Mouse (Mus musculus) small intestine, adult 2 months (tissue): ENCODE measurements around the gene Prok1. TPM values are rescaled to one million over a fixed set of nuclear protein-coding genes. Genes with fewer than 3 reads are reported as not detected.

Experiments
- H3K27ac ChIP-seq: fragments of 200-500 bp; 2 replicates; pipeline ENCODE4 v1.5.1; 2012; ENCODE audit warnings: low read depth, low read length, control low read depth, inconsistent platforms; ENCODE audit not compliant: insufficient read depth
- H3K27me3 ChIP-seq: fragments of 200-500 bp; 2 replicates; pipeline ENCODE4 v1.6.1; 2012; ENCODE audit warnings: mild to moderate bottlenecking, moderate library complexity, low read length, inconsistent platforms; ENCODE audit not compliant: control insufficient read depth, insufficient read depth
- H3K36me3 ChIP-seq: fragments of 200-500 bp; 2 replicates; pipeline ENCODE4 v1.6.1; 2012; ENCODE audit warnings: mild to moderate bottlenecking, low read length, control low read depth, inconsistent platforms; ENCODE audit not compliant: control insufficient read depth, insufficient read depth
- H3K4me1 ChIP-seq: fragments of 200-500 bp; 2 replicates; pipeline ENCODE4 v1.6.1; 2012; ENCODE audit warnings: low read length, inconsistent platforms, mixed read lengths; ENCODE audit not compliant: control insufficient read depth, insufficient read depth, insufficient read length
- H3K4me3 ChIP-seq: fragments of 200-500 bp; 2 replicates; pipeline ENCODE4 v1.5.1; 2012; ENCODE audit warnings: low read depth, mild to moderate bottlenecking, control low read depth, inconsistent platforms, low read length, moderate library complexity
- CTCF ChIP-seq: fragments of 200-500 bp; IDR thresholded peaks from 2 replicates; pipeline ENCODE4 v1.5.1; 2012; ENCODE audit warnings: low read depth, mild to moderate bottlenecking, control low read depth, inconsistent platforms, low read length, moderate library complexity, mixed read lengths; ENCODE audit not compliant: insufficient replicate concordance, insufficient read length; ENCODE audit errors: extremely low read depth
- POLR2A ChIP-seq: fragments of 200-500 bp; IDR thresholded peaks from 2 replicates; pipeline ENCODE4 v1.6.1; 2012; ENCODE audit warnings: low read depth, mild to moderate bottlenecking, control low read depth, inconsistent platforms, low read length, moderate library complexity
- WGBS: fragments of 180-500 bp; shearing (Covaris S2); methylation state at CpG from one replicate; pipeline ENCODE4 v1.1.7; 2018; 5-methylcytosine and 5-hydroxymethylcytosine counted together
- polyA plus RNA-seq: library from polyadenylated mRNA; depleted of rRNA; stranded (reverse); fragments of >200 nt; gene quantifications from 2 replicates; pipeline ENCODE4 v1.2.3, GENCODE M21; 2012

Prok1 gene
- polyA plus RNA-seq, 1 experiment: not detected

DNA sequence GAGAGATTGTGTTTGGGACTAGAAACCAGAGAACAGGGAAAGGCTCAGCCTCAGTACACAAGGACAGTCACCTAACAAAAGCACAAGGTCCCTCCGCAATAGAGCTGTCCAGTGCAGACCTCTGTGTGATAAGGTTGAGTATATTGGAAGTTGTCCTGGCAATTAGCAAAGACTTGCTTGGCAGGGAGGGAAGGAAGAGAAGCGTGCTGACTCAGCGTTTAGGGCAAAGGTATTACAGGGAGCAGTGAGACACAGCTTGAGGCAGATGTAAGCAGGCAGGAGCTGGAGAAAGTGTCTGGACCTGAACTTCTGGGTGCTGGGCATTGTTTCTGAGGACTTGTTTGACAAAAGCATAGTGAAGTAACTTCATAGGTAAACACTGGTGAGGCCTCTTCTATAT, 16.5 kb upstream of the Prok1 start:
- H3K36me3 ChIP-seq: no peaks in the 10 kb centered on the region
- H3K27ac ChIP-seq: no peak overlapping the region
- 0 out of 2 replicates have a peak, but pooled peaks cover 3% of the 10 kb centered on the region for H3K27me3 ChIP-seq
- H3K4me3 ChIP-seq: no peak overlapping the region
- no peak for TF ChIP-seq CTCF
- no peak for TF ChIP-seq POLR2A
- 70% methylated on average over 3 of the region's 3 CpGs for WGBS
- no peaks in the 10 kb centered on the region for H3K4me1 ChIP-seq

DNA sequence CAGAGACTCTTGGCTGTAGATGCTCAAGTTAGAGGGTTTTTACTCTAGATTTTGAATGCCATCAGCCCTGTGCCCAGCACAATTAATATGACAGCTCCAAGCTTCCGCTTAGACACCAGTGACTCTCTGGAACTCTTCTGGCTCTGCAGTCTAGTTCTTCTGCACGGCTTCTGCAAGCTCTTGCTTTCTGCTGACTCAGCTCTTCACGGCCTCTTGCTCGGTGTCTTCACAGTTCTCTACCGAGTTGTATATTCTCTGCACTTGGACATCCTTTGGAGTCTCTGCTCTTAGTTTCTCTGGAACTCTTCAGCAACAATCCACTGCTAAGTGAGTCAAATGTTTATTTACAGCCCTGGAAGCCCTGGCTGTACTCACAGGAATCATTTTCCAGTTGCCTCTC, 14.4 kb upstream of the Prok1 start:
- 63% methylated on average over 5 of the region's 5 CpGs for WGBS
- no peak overlapping the region for H3K4me3 ChIP-seq
- no peak overlapping the region for H3K27ac ChIP-seq
- 0 out of 2 replicates have a peak, but pooled peaks cover 3% of the 10 kb centered on the region for H3K27me3 ChIP-seq
- TF ChIP-seq POLR2A (no peak), CTCF (no peak)
- peaks cover 3% of the 10 kb centered on the region; the same call in 1 of the 2 replicates for H3K4me1 ChIP-seq
- H3K36me3 ChIP-seq: no peaks in the 10 kb centered on the region

DNA sequence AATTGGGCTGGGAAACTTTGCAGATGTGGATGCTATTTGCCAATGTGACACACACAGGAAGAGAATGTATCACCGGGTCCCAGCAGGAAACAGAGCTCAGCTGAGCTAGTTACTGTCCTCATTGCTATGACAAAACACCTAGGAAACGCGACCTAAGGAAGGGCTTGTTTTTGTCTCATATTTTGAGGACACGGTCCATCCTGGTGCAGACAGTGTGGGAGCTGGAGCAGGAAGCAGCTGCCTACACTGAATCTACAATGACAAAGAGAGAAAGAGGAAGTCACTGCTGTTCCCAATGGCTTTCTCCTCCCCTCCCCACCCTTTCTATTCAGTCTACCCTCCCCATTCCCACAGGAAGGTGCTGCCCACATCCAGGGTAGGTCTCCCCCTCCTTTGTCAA, 12.5 kb upstream of the Prok1 start:
- Histone ChIP-seq H3K36me3 (no peaks in the 10 kb centered on the region), H3K4me1 (peaks cover 3% of the 10 kb centered on the region; the same call in 1 of the 2 replicates), H3K27me3 (0 out of 2 replicates have a peak, but pooled peaks cover 3% of the 10 kb centered on the region), H3K4me3 (no peak overlapping the region), H3K27ac (no peak overlapping the region)
- TF ChIP-seq POLR2A: no peak
- TF ChIP-seq CTCF: no peak
- 64% methylated on average over 4 of the region's 4 CpGs for WGBS

DNA sequence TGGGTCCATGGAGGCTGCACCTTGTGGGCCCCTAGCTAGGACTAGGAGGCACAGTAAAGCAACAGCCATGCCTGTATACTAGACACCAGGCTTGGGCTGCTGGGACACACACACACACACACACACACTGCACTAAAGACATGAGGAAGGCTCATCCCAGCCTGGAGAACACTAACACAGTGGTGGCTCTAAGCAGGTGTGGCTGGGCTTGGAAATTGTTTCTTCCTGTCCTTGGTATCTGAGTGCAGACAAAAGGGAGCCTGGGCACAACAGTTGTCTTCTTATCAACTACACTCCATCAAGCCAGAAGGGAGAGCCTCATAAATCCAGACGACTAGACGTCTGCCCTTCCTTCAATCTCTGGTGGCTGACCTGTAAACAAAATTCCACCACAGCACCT, 10.8 kb upstream of the Prok1 start:
- TF ChIP-seq CTCF: no peak
- 0 out of 2 replicates have a peak, but pooled peaks cover 3% of the 10 kb centered on the region for H3K27me3 ChIP-seq
- no peak overlapping the region for H3K27ac ChIP-seq
- 21% methylated on average over 2 of the region's 2 CpGs for WGBS
- peaks cover 3% of the 10 kb centered on the region; the same call in 1 of the 2 replicates for H3K4me1 ChIP-seq
- H3K36me3 ChIP-seq: no peaks in the 10 kb centered on the region
- H3K4me3 ChIP-seq: no peak overlapping the region

GRCm38 (mm10) chr3:107249042-107249441, 9.5 kb upstream of the Prok1 start:
- Histone ChIP-seq H3K36me3 (no peaks in the 10 kb centered on the region), H3K27me3 (no peaks in the 10 kb centered on the region), H3K4me3 (no peak overlapping the region), H3K27ac (no peak overlapping the region), H3K4me1 (peaks cover 3% of the 10 kb centered on the region; the same call in 1 of the 2 replicates)
- 24% methylated on average over 3 of the region's 3 CpGs for WGBS
- no peak for TF ChIP-seq POLR2A
- TF ChIP-seq CTCF: no peak

DNA sequence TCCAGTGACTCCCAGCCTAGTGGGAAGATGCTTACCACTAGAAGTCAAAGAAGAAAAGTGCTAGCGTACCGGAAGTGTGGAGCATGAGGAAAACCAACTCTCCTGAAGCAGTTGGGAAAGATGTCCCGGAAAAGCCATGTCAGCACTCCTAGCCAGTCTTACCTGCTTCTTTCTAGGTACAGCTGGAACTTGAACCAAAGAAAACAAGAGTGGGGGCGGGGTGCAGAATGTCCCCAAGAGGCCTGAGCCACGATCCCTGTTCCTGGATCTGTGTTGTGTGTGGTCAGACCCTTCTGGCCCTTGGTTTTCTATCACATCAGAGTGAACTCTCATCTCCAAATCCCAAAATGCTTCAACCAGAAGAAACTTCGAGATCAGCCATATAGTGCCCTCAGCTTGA, 7.4 kb upstream of the Prok1 start:
- H3K27ac ChIP-seq: no peak overlapping the region
- no peak overlapping the region for H3K4me3 ChIP-seq
- peaks cover 3% of the 10 kb centered on the region; the same call in 1 of the 2 replicates for H3K4me1 ChIP-seq
- TF ChIP-seq POLR2A: no peak
- TF ChIP-seq CTCF: no peak
- no peaks in the 10 kb centered on the region for H3K27me3 ChIP-seq
- 81% methylated on average over 6 of the region's 6 CpGs for WGBS
- H3K36me3 ChIP-seq: no peaks in the 10 kb centered on the region

GRCm38 (mm10) chr3:107241389-107242094, 2.0 kb upstream of the Prok1 start:
- H3K36me3 ChIP-seq: no peaks in the 10 kb centered on the region
- no peaks in the 10 kb centered on the region; the same call in 1 of the 2 replicates for H3K4me1 ChIP-seq
- no peaks in the 10 kb centered on the region for H3K27me3 ChIP-seq
- TF ChIP-seq POLR2A: no peak
- no peak for TF ChIP-seq CTCF
- H3K27ac ChIP-seq: no peak overlapping the region
- no peak overlapping the region for H3K4me3 ChIP-seq
- 28% methylated on average over 14 of the region's 14 CpGs for WGBS

DNA sequence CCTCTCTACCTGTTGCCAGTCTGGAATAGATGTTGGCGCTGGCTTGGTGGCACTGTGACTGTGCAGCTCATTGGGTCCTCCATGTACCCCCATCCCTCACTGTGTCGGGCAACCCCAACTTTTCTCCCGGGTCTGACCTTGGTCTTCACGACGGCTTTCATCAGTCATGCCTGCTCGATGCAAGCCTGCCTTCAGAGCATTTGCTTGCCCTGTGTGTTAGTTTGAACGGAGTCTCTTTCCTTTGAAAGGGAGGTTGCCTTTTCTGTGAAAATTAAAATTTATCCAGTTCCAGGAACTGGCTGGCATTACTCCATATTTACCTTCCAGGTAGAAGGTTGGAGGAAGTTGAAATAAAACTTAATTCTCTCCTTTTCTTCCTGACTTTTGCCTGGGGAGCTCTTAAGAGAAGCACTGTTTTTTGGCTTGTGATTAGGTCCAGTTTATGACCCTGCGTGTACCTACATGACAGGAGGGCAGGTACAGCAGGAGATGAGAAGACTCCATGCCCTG, 981 bp downstream of the Prok1 start:
- Histone ChIP-seq H3K4me1 (no peaks in the 10 kb centered on the region; the same call in 1 of the 2 replicates), H3K4me3 (no peak overlapping the region), H3K36me3 (no peaks in the 10 kb centered on the region), H3K27me3 (no peaks in the 10 kb centered on the region), H3K27ac (no peak overlapping the region)
- TF ChIP-seq POLR2A (no peak), CTCF (no peak)
- 71% methylated on average over 8 of the region's 8 CpGs for WGBS
